Mouse (Mus musculus) lung, postnatal 25 days (tissue): ENCODE data around the gene Vgll4.
A peak's percentile ranks its signal among the peaks of the same experiment; 100 is the strongest.

ENCODE experiments used
- DNase-seq: peaks from one replicate; pipeline ENCODE4 v3.0.0; 2022; ENCODE audit warnings: low spot score

Vgll4 gene

GRCm38 (mm10) chr6:114842131-114842530 is 127.7 kb downstream of the Vgll4 start:
- no peak for DNase-seq

GRCm38 (mm10) chr6:114840012-114840411 is 129.8 kb downstream of the Vgll4 start:
- no peak for DNase-seq

DNA sequence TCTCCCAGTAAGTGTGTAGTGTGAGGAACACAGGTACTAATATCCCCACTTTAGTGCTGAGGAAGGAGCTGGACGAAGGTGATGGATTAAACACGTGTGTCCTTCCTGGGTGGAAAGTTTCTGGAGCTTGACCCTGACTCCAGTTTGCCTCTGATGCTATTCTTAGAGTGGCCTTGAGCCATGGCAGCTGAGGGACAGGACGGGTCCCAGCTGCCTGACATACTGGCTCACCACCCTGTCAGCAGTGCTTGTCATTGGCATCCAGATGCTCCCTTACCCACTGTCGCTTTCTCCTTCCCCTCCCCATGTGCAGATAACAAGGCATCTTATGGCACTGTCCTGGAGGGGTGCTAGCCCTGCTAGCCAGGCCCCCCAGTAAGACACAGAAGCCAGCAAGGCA is 130.9 kb downstream of the Vgll4 start:
- DNase-seq, result no peak

DNA sequence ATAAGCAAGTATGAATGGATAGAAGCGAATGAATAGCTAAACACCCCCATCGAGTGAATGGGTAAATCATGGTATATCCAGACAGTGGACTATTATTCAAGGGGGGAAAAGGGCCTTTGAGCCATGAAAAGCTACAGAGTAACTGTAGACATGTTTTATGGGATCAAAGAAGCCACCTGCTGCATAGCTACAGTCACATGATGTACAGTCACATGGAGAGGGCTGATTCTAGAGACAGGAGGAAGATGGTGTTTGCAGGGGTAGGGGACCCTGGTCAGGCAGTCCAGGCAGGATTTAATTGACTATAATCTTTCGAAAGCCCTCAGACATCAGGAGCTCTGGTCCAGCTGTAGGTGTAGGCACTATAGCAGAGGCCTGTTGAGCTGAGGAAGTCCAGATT is 133.4 kb downstream of the Vgll4 start:
- no peak for DNase-seq

DNA sequence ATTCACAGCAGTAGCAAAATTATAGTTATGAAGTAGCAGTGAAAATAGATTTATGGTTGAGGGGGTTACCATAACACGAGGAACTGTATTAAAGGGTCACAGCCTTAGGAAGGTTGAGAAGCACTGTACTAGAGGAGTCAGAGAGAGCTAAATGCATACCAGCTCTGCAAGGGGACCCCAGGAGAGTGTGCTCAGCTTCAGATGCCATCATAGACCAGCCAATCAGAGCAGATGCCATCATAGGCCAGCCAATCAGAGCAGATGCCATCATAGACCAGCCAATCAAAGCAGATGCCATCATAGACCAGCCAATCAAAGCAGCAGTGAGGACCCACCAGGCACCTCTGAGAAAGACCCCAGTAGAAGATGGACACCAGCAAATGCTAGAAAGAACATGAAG is 134.0 kb downstream of the Vgll4 start:
- no peak for DNase-seq

GRCm38 (mm10) chr6:114835344-114835743 is 134.4 kb downstream of the Vgll4 start:
- no peak for DNase-seq

GRCm38 (mm10) chr6:114833791-114834346 is 135.9 kb downstream of the Vgll4 start:
- no peak for DNase-seq

DNA sequence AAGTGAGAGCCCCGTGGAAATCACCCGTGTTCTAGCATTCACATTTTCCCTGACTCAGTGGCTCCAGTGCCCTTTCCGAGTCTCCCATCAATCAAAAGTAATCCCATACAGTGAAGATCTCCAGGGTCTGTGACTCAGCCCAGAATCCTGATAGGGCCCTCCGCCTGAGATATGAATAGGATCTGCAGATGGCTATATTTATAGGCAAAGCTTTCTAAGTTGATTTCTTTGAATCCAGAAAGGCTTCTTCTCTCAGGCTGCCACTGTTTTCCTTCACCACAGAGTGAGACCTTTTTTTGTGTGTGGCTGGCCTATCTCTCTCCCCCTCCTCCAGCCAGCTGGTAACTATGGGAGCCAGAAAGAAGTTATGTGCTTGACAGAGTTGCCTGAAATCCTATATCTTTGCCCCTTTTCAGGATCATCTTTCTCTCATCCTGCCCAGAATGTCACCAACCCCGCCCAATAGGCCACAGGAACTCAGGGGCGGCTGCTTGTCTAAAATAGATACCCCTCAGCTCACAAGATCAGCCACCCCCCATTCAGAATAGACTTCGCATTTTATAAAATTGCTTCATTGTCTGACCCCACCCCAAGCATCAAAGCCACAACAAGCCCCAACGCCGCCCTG is 136.6 kb downstream of the Vgll4 start:
- DNase-seq, result no peak

DNA sequence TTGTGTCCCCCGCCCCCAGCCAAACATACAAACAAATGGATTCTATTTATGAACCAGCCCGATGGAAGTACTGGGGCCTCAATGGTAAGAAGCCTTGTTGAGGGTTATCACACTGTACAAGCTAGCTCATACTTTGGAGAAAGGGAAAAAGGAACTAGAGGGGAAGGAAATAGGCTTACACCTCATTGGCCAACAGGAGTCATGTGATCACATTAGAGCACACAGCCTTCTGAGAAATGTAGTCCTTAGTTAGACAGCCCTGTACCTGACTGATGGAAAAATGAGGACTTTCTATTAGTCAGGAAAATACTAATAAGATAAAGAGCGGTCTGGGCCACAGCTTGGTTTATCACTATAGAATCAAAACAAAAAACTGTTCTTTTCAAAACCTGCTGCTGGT is 138.0 kb downstream of the Vgll4 start:
- no peak for DNase-seq

GRCm38 (mm10) chr6:114829660-114830438 is 139.9 kb downstream of the Vgll4 start:
- no peak for DNase-seq

DNA sequence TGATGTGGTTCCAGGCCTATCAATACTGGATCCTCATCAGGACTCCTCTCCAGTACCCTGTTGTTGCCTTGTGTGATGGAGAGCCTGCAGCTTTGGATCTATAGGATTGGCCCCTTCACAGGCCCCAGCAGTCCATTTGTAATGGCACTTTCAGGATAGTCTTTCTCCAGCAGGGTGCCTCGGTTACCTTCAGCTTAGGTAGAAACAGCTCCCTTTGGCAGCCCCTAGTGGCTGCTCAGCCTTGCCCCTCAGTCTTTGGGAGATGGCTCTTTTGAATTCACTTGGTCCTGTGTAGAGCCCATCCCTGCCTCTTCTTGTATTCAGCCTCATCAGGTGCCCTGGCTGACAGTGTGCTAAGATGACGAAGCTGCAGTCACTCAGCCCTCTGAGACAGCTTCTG is 142.9 kb downstream of the Vgll4 start:
- no peak for DNase-seq

GRCm38 (mm10) chr6:114821646-114822045 is 148.1 kb downstream of the Vgll4 start:
- peak; percentile 55 for DNase-seq

DNA sequence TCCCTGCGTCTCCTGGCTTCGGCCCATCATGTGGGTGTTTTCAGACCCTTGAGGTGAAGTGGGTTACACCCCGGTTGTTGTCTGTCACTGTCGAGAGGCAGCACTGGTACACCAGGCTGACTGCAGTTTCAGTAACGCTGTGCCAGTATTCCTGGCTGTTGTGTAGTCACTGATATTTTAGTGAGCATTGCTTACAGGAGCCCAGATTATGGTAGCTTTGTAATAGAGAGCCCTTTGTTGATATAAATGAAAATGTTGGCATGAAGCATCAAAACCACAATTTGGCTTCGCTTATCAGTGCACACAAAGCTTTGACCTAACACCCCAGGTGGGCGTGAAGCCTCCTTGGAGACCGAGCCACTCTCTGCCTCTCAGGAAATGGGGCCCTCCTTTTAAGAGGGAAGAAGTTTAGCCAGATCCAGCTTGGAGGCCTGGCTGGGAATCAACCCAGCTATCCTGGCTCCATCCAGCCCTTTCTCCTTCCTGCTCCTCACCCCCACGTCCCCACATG is 149.8 kb downstream of the Vgll4 start:
- peak; percentile 59 for DNase-seq

GRCm38 (mm10) chr6:114818471-114818870 is 151.3 kb downstream of the Vgll4 start:
- peak; percentile 48 for DNase-seq

DNA sequence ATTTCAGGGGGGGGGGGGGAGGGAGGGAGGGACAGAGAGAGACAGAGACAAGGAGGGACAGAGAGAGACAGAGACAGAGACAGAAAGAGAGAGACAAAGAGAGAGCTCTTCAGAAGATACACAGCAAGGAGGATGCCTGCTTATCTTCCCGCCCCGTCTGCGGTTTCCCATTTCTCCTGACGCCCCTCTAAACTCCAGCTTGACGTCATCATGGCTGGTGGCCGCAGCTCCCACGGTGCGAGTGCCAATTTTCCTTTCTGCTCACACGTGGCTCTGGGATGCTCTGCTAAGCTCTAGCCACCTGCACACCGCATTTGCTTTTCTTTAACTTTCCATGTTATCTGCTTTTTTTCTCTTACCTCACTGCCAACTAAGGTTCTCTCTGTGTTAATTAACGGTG is 151.8 kb downstream of the Vgll4 start:
- DNase-seq, result no peak

DNA sequence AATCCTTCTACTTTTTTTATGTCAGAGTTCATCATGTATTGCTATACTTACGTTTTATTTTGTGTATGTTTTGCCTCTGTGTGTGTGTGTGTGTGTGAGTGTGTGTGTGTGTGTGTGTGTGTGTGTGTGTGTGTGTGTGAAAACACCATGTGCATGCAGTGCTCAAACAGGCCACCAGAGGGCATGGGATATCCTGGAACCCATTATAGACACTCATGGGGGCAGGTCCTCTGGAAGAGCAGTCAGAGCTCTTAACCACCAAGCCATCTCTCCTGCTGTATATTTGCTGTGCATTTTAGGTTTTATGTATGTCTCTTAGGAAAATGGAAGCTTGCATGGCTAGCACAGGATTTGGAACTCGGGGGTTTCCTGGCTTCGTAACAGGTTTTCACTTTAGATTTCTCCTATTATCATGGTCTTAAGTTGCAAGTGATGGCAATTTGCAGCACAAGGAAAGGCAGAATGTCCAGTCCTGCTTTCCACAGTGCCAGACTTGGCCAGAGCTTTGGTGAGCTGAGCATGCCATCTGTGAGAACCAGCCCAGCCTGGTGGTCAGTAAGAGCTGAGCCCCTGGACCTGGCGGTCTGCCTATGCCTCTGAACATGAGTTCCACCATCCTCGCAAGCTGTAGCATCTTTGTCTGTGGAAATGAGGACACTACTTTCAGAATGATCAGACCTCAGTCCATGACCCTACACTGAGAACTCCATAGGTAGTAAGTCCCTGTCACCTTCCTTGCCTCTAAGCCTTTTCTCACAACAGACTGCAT is 154.7 kb downstream of the Vgll4 start:
- DNase-seq, result no peak

DNA sequence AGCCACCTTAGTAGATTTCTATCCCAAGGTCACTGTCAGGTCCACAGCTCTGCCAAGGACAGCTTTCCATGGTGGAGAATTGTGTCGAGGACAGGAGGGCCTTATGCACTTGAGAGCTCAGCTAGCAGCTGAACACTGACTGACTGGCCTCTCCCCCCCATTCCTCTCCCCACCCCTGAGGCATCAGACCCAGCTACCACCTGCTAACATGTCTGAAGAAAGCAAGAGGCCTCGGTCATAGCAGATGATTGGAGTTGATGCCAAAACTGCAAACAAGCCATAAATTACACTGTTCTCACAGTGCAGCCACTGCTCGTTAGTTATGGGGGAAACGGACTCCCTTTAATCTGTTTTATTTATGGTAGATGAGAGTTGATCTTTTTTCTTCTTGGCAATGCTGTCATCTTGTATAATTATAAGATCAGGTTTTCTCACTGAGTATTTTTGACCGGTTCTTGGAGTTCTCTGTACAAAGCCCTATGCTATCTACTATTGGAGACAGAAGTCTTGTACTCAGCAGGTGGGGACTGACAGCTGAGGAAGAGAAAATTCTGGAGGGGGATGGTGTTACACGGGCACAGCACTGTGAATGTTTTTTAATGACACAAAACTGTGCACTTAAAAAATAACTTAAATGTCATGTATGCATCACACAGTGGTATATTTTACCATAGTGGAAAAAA is 155.5 kb downstream of the Vgll4 start:
- DNase-seq, result no peak

DNA sequence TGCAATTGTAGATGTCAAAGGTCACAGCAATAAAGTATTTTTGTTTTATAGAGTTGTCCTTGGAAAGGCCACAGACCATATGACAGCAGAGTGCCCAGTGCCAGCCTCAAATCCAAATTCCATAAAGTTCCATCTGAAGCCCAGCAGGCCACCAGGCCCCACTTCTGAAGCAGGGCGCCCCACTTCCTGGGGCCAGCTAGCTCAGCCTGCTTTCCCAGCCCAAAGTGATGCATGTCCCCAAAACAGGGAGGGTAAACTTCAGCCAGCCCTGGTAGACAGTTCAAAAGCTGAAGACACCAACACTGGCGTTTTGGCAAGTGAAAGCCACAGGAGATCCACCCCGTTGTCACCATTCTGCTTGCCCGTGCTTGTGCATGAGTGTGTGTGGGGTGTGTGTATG is 157.0 kb downstream of the Vgll4 start:
- DNase-seq, result no peak

- DNase-seq, result peak; percentile 43
These were observed 157.5 kb downstream of the Vgll4 start for GRCm38 (mm10) chr6:114812322-114812721.
